ENCODE assay signal across 10 mouse cellular contexts in the genomic region with DNA sequence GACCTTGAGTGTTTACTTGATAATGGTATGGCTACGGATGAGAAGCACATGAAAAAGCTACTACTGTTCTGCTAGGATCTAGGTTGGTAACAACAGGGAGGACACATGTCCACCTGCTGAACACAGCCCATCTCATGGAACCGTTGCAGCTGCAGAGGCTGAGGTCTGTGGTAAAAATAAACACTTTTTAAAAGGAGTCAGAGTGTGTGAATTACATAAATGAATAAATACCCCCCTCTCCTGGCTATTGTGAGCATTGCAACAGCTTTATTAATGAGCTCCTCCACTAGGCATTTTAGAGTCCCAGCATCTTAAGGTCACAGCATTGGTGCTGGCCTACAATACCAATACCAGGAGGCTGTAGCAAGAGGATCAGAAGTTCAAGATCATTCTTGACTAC. TPM values are rescaled to one million over a fixed set of nuclear protein-coding genes. Genes with fewer than 3 reads are reported as not detected.
DNase-seq lines count a peak whose midpoint lies in the region; ATAC-seq and TF ChIP-seq lines count a peak whose summit lies in the region.
"Had no signal": no experiment of that assay in that cellular context is flagged by ENCODE, and none has a peak within 500 bp of the region (broad histone marks: within the 10 kb centered on the region; RNA-seq: fewer than 3 reads in every experiment).

No protein-coding gene starts in this region.

- H3K4me1 ChIP-seq in liver, adult 2 months (ENCODE audit: control insufficient read depth, insufficient read depth, low read length), result peaks cover 12% of the 10 kb centered on the region; the same call in 1 of the 2 replicates
- H3K4me1 ChIP-seq in liver, embryonic 12.5 days, result no peaks in the 10 kb centered on the region
- no peaks in the 10 kb centered on the region for H3K4me1 ChIP-seq in midbrain, embryonic 13.5 days (replicated peaks)
- H3K4me1 ChIP-seq in stomach, postnatal 0 days (replicated peaks; ENCODE audit: control insufficient read depth, insufficient read depth), result no peaks in the 10 kb centered on the region
- H3K4me1 ChIP-seq: lung, embryonic 15.5 days had no signal

- no peak for ATAC-seq in liver, embryonic 12.5 days
- ATAC-seq in midbrain, embryonic 13.5 days, result peak; percentile 72; the same call in 1 of the 2 replicates
- ATAC-seq in stomach, postnatal 0 days (ENCODE audit: low FRiP score, low TSS enrichment), result peak; percentile 61

- H3K36me3 ChIP-seq in liver, adult 2 months (ENCODE audit: control insufficient read depth, insufficient read depth, low read length), result no peaks in the 10 kb centered on the region
- H3K36me3 ChIP-seq in liver, embryonic 12.5 days, result no peaks in the 10 kb centered on the region
- H3K36me3 ChIP-seq in midbrain, embryonic 13.5 days, result no peaks in the 10 kb centered on the region
- no peaks in the 10 kb centered on the region for H3K36me3 ChIP-seq in stomach, postnatal 0 days (ENCODE audit: control insufficient read depth, insufficient read depth, low read length)
- H3K36me3 ChIP-seq: lung, embryonic 15.5 days had no signal

- no peak overlapping the region; the same call in 1 of the 2 replicates for H3K27ac ChIP-seq in liver, adult 2 months (replicated peaks; ENCODE audit: insufficient read depth, low read depth, low read length)
- no peak overlapping the region for H3K27ac ChIP-seq in liver, embryonic 12.5 days
- H3K27ac ChIP-seq in midbrain, embryonic 13.5 days, result no peak overlapping the region
- no peak overlapping the region for H3K27ac ChIP-seq in stomach, postnatal 0 days (replicated peaks)
- H3K27ac ChIP-seq: lung, embryonic 15.5 days had no signal

- no peaks in the 10 kb centered on the region for H3K27me3 ChIP-seq in liver, adult 2 months (ENCODE audit: control insufficient read depth, insufficient read depth, low read length)
- no peaks in the 10 kb centered on the region for H3K27me3 ChIP-seq in liver, embryonic 12.5 days (replicated peaks)
- no peaks in the 10 kb centered on the region for H3K27me3 ChIP-seq in midbrain, embryonic 13.5 days
- no peaks in the 10 kb centered on the region for H3K27me3 ChIP-seq in stomach, postnatal 0 days (ENCODE audit: control insufficient read depth, insufficient read depth, low read length)
- H3K27me3 ChIP-seq: lung, embryonic 15.5 days had no signal

- H3K4me3 ChIP-seq in liver, adult 2 months (ENCODE audit: insufficient read depth, low read depth, low read length), result no peak overlapping the region
- no peak overlapping the region for H3K4me3 ChIP-seq in liver, embryonic 12.5 days
- no peak overlapping the region for H3K4me3 ChIP-seq in midbrain, embryonic 13.5 days (replicated peaks)
- no peak overlapping the region for H3K4me3 ChIP-seq in stomach, postnatal 0 days (ENCODE audit: low read depth, low read length)
- H3K4me3 ChIP-seq: lung, embryonic 15.5 days had no signal

- no peak for TF ChIP-seq POLR2A in liver, adult 2 months (IDR thresholded peaks at IDR 0.05; ENCODE audit: extremely low read depth, insufficient read depth, low read length)

- H3K9ac ChIP-seq in liver, adult 2 months (ENCODE audit: low read depth, low read length), result no peak overlapping the region
- H3K9ac ChIP-seq in liver, embryonic 12.5 days, result no peak overlapping the region
- H3K9ac ChIP-seq in midbrain, embryonic 13.5 days (replicated peaks), result no peak overlapping the region
- H3K9ac ChIP-seq in stomach, postnatal 0 days (ENCODE audit: low read length), result no peak overlapping the region
- H3K9ac ChIP-seq: lung, embryonic 15.5 days had no signal

- no peaks in the 10 kb centered on the region for H3K9me3 ChIP-seq in liver, embryonic 12.5 days (replicated peaks)
- no peaks in the 10 kb centered on the region for H3K9me3 ChIP-seq in midbrain, embryonic 13.5 days
- no peaks in the 10 kb centered on the region for H3K9me3 ChIP-seq in stomach, postnatal 0 days (ENCODE audit: control insufficient read depth, low read length)
- H3K9me3 ChIP-seq: lung, embryonic 15.5 days had no signal

- no peak overlapping the region for H3K4me2 ChIP-seq in liver, embryonic 12.5 days
- no peak overlapping the region for H3K4me2 ChIP-seq in midbrain, embryonic 13.5 days (replicated peaks)
- H3K4me2 ChIP-seq in stomach, postnatal 0 days (replicated peaks; ENCODE audit: low read depth), result no peak overlapping the region
- H3K4me2 ChIP-seq: lung, embryonic 15.5 days had no signal

- peak; percentile 40 for TF ChIP-seq CTCF in liver, adult 2 months (IDR thresholded peaks at IDR 0.05; ENCODE audit: low read depth, low read length)
- peak; percentile 85 for TF ChIP-seq CTCF in stomach, postnatal 0 days (IDR thresholded peaks at IDR 0.05; ENCODE audit: low read depth)

- WGBS in liver, adult 2 months, result 23% methylated on average over 2 of the region's 2 CpGs
- WGBS in liver, embryonic 12.5 days (ENCODE audit: insufficient replicate concordance), result 30% methylated on average over 2 of the region's 2 CpGs
- WGBS in midbrain, embryonic 13.5 days, result 39% methylated on average over 2 of the region's 2 CpGs
- 14% methylated on average over 2 of the region's 2 CpGs for WGBS in stomach, postnatal 0 days

- H3K79me2 ChIP-seq in liver, adult 2 months (ENCODE audit: control insufficient read depth, insufficient read depth, low read length), result no peaks in the 10 kb centered on the region

- peak; percentile 63 for DNase-seq in liver, adult 2 months (ENCODE audit: extremely low read depth, low read depth, low spot score)
- DNase-seq in brain, adult 2 months (ENCODE audit: low read depth, low spot score), result peak; percentile 85
- DNase-seq in forelimb bud, embryonic 11.5 days (ENCODE audit: low read depth, low spot score), result peak; percentile 75
- peak; percentile 83 for DNase-seq in induced T-regulatory cell, adult 2 months (ENCODE audit: low read depth)
- peak; percentile 10 to 14 for DNase-seq in left cerebral cortex, adult 8-10 months (ENCODE audit: low spot score in 2 of 2)
- DNase-seq in stomach, postnatal 0 days (ENCODE audit: low spot score), result peak; percentile 32

- no peak for TF ChIP-seq EP300 in stomach, postnatal 0 days (optimal IDR thresholded peaks at IDR 0.05)

RNA-seq across cellular contexts. Expression of a gene that starts 10.1 kb away (rescaled TPM):
- total RNA-seq in liver, adult 2 months (2014; rRNA removed), result not detected in 2 replicates
- polyA plus RNA-seq in liver, adult 2 months (2012; rRNA removed), result not detected in 2 replicates
- polyA plus RNA-seq in liver, embryonic 12.5 days (2016; fragmentation: Nextera tagmentation; extraction: Ambion mirVana), result not detected in 2 replicates
- not detected for total RNA-seq in left cerebral cortex, adult 8-10 months (2022)
- polyA plus RNA-seq in midbrain, embryonic 13.5 days (2015; fragmentation: Nextera tagmentation; extraction: Ambion mirVana), result not detected in 2 replicates
- not detected in 2 replicates for polyA plus RNA-seq in stomach, postnatal 0 days (2015; fragmentation: Nextera tagmentation; extraction: Ambion mirVana)
- total RNA-seq: adrenal gland, postnatal 4 days had no signal
- polyA plus RNA-seq: lung, embryonic 15.5 days had no signal

RNA-seq across cellular contexts. Expression of a gene that starts 18.4 kb away (rescaled TPM):
- 94.7 and 99.5 TPM in 2 replicates for total RNA-seq in liver, adult 2 months (2014; rRNA removed)
- 14.8 and 19.4 TPM in 2 replicates for polyA plus RNA-seq in liver, adult 2 months (2012; rRNA removed)
- polyA plus RNA-seq in liver, embryonic 12.5 days (2016; fragmentation: Nextera tagmentation; extraction: Ambion mirVana), result 6.0 and 7.0 TPM in 2 replicates
- total RNA-seq in left cerebral cortex, adult 8-10 months (2022), result 10 to 100 TPM; 55.4 to 72.0 (median 63.4) TPM
- polyA plus RNA-seq in midbrain, embryonic 13.5 days (2015; fragmentation: Nextera tagmentation; extraction: Ambion mirVana), result 17.4 and 19.2 TPM in 2 replicates
- 1.7 and 2.0 TPM in 2 replicates for polyA plus RNA-seq in stomach, postnatal 0 days (2015; fragmentation: Nextera tagmentation; extraction: Ambion mirVana)

RNA-seq across cellular contexts. Expression of a gene that starts 19.8 kb away (rescaled TPM):
- total RNA-seq in liver, adult 2 months (2014; rRNA removed), result 25.3 and 31.0 TPM in 2 replicates
- 3.9 and 15.6 TPM in 2 replicates for polyA plus RNA-seq in liver, adult 2 months (2012; rRNA removed)
- polyA plus RNA-seq in liver, embryonic 12.5 days (2016; fragmentation: Nextera tagmentation; extraction: Ambion mirVana), result 11.8 and 12.0 TPM in 2 replicates
- total RNA-seq in left cerebral cortex, adult 8-10 months (2022), result 1 to 10 TPM; 2.0 to 4.0 (median 3.2) TPM
- polyA plus RNA-seq in midbrain, embryonic 13.5 days (2015; fragmentation: Nextera tagmentation; extraction: Ambion mirVana), result 6.4 and 6.9 TPM in 2 replicates
- 12.6 and 12.9 TPM in 2 replicates for polyA plus RNA-seq in stomach, postnatal 0 days (2015; fragmentation: Nextera tagmentation; extraction: Ambion mirVana)

Comparison
In these comparisons a context has a peak if more than half of its experiments do, and no peak if none do; other contexts are left out.
1. DNase-seq: peak in every context shown above with its lines; median percentile 85 in brain, adult 2 months; 83 in induced T-regulatory cell, adult 2 months; 75 in forelimb bud, embryonic 11.5 days; 63 in liver, adult 2 months; 32 in stomach, postnatal 0 days; 12 in left cerebral cortex, adult 8-10 months.